Mouse (Mus musculus): ENCODE measurements around the gene Il1rn. TPM values are rescaled to one million over a fixed set of nuclear protein-coding genes. Genes with fewer than 3 reads are reported as not detected.

Il1rn gene
- 0.08 and 0.15 TPM in 2 replicates for polyA plus RNA-seq (2014; fragmentation: Nextera tagmentation; extraction: Ambion mirVana)

- no peak for ATAC-seq (ENCODE audit: low FRiP score)
- H3K9ac ChIP-seq (ENCODE audit: low read length): no peak within 1 kb of the TSS
- whole genome bisulfite sequencing: 83% methylated on average over 2 of the region's 2 CpGs
These were observed at the start of gene Il1rn for GRCm38 (mm10) chr2:24336545-24336944. Il1rn (plus strand) TSS chr2:24336853.

GRCm38 (mm10) chr2:24290896-24291295 is 45.8 kb upstream of the Il1rn start, which contains the start of gene Il1f10:
Il1f10 (plus strand) TSS chr2:24291196.
- Histone ChIP-seq H3K27me3 (ENCODE audit: control insufficient read depth, insufficient read depth, low read length) (no peaks in the 10 kb centered on the region), H3K27ac (ENCODE audit: low read depth, low read length) (no peak within 1 kb of the TSS), H3K4me2 (no peak within 1 kb of the TSS), H3K36me3 (ENCODE audit: control insufficient read depth, insufficient read depth, low read length) (no peaks in the 10 kb centered on the region), H3K4me1 (ENCODE audit: control insufficient read depth, insufficient read depth, low read length) (no peaks in the 10 kb centered on the region), H3K9me3 (ENCODE audit: control insufficient read depth, low read length) (no peaks in the 10 kb centered on the region), H3K4me3 (ENCODE audit: low read depth, low read length) (no peak within 1 kb of the TSS), H3K9ac (ENCODE audit: low read length) (no peak within 1 kb of the TSS)
- 84% methylated on average over 5 of the region's 5 CpGs for WGBS
- DNase-seq (ENCODE audit: low spot score, missing footprints) (no peak), ATAC-seq (ENCODE audit: low FRiP score) (no peak)

More at GRCm38 (mm10) chr2:24336545-24336944, at the start of gene Il1rn:
- Histone ChIP-seq H3K27ac (ENCODE audit: low read depth, low read length) (no peak within 1 kb of the TSS), H3K4me1 (ENCODE audit: control insufficient read depth, insufficient read depth, low read length) (no peaks in the 10 kb centered on the region), H3K4me3 (ENCODE audit: low read depth, low read length) (no peak within 1 kb of the TSS), H3K36me3 (ENCODE audit: control insufficient read depth, insufficient read depth, low read length) (no peaks in the 10 kb centered on the region), H3K27me3 (ENCODE audit: control insufficient read depth, insufficient read depth, low read length) (no peaks in the 10 kb centered on the region), H3K4me2 (no peak within 1 kb of the TSS), H3K9me3 (ENCODE audit: control insufficient read depth, low read length) (no peaks in the 10 kb centered on the region)
- no peak for DNase-seq (ENCODE audit: low spot score, missing footprints)

GRCm38 (mm10) chr2:24294616-24295015 is 42.0 kb upstream of the Il1rn start:
- WGBS: 65% methylated on average over 1 of the region's 1 CpGs

GRCm38 (mm10) chr2:24296837-24297236 is 39.8 kb upstream of the Il1rn start:
- no peaks in the 10 kb centered on the region for H3K36me3 ChIP-seq (ENCODE audit: control insufficient read depth, insufficient read depth, low read length)
- no peak for ATAC-seq (ENCODE audit: low FRiP score)
- H3K27me3 ChIP-seq (ENCODE audit: control insufficient read depth, insufficient read depth, low read length): no peaks in the 10 kb centered on the region
- H3K4me1 ChIP-seq (ENCODE audit: control insufficient read depth, insufficient read depth, low read length): no peaks in the 10 kb centered on the region
- no peak overlapping the region for H3K4me2 ChIP-seq
- peak; percentile 97 for DNase-seq (ENCODE audit: low spot score, missing footprints)
- WGBS: 19% methylated on average over 3 of the region's 3 CpGs
- H3K27ac ChIP-seq (ENCODE audit: low read depth, low read length): no peak overlapping the region
- H3K9me3 ChIP-seq (ENCODE audit: control insufficient read depth, low read length): no peaks in the 10 kb centered on the region
- H3K9ac ChIP-seq (ENCODE audit: low read length): no peak overlapping the region
- H3K4me3 ChIP-seq (ENCODE audit: low read depth, low read length): no peak overlapping the region

More at GRCm38 (mm10) chr2:24294616-24295015, 42.0 kb upstream of the Il1rn start:
- no peaks in the 10 kb centered on the region for H3K9me3 ChIP-seq (ENCODE audit: control insufficient read depth, low read length)
- no peak overlapping the region for H3K4me3 ChIP-seq (ENCODE audit: low read depth, low read length)
- DNase-seq (ENCODE audit: low spot score, missing footprints): no peak
- H3K27me3 ChIP-seq (ENCODE audit: control insufficient read depth, insufficient read depth, low read length): no peaks in the 10 kb centered on the region
- no peak overlapping the region for H3K27ac ChIP-seq (ENCODE audit: low read depth, low read length)
- H3K4me2 ChIP-seq: no peak overlapping the region
- H3K4me1 ChIP-seq (ENCODE audit: control insufficient read depth, insufficient read depth, low read length): no peaks in the 10 kb centered on the region
- ATAC-seq (ENCODE audit: low FRiP score): no peak
- no peaks in the 10 kb centered on the region for H3K36me3 ChIP-seq (ENCODE audit: control insufficient read depth, insufficient read depth, low read length)
- no peak overlapping the region for H3K9ac ChIP-seq (ENCODE audit: low read length)

- no peak overlapping the region for H3K4me3 ChIP-seq (ENCODE audit: low read depth, low read length)
- H3K27ac ChIP-seq (ENCODE audit: low read depth, low read length): no peak overlapping the region
- H3K36me3 ChIP-seq (ENCODE audit: control insufficient read depth, insufficient read depth, low read length): no peaks in the 10 kb centered on the region
- WGBS: 81% methylated on average over 6 of the region's 6 CpGs
- ATAC-seq (ENCODE audit: low FRiP score): no peak
- H3K4me1 ChIP-seq (ENCODE audit: control insufficient read depth, insufficient read depth, low read length): no peaks in the 10 kb centered on the region
- no peak overlapping the region for H3K4me2 ChIP-seq
- H3K27me3 ChIP-seq (ENCODE audit: control insufficient read depth, insufficient read depth, low read length): no peaks in the 10 kb centered on the region
- H3K9ac ChIP-seq (ENCODE audit: low read length): no peak overlapping the region
- H3K9me3 ChIP-seq (ENCODE audit: control insufficient read depth, low read length): no peaks in the 10 kb centered on the region
- no peak for DNase-seq (ENCODE audit: low spot score, missing footprints)
These were observed 25.2 kb upstream of the Il1rn start for GRCm38 (mm10) chr2:24311302-24312001.

GRCm38 (mm10) chr2:24316919-24317318 is 19.7 kb upstream of the Il1rn start:
- DNase-seq (ENCODE audit: low spot score, missing footprints) (no peak), ATAC-seq (ENCODE audit: low FRiP score) (no peak)
- Histone ChIP-seq H3K27ac (ENCODE audit: low read depth, low read length) (no peak overlapping the region), H3K36me3 (ENCODE audit: control insufficient read depth, insufficient read depth, low read length) (no peaks in the 10 kb centered on the region), H3K4me2 (no peak overlapping the region), H3K27me3 (ENCODE audit: control insufficient read depth, insufficient read depth, low read length) (no peaks in the 10 kb centered on the region), H3K4me1 (ENCODE audit: control insufficient read depth, insufficient read depth, low read length) (no peaks in the 10 kb centered on the region), H3K4me3 (ENCODE audit: low read depth, low read length) (no peak overlapping the region), H3K9me3 (ENCODE audit: control insufficient read depth, low read length) (no peaks in the 10 kb centered on the region), H3K9ac (ENCODE audit: low read length) (no peak overlapping the region)
- WGBS: 82% methylated on average over 1 of the region's 1 CpGs

- Histone ChIP-seq H3K4me1 (ENCODE audit: control insufficient read depth, insufficient read depth, low read length) (no peaks in the 10 kb centered on the region), H3K36me3 (ENCODE audit: control insufficient read depth, insufficient read depth, low read length) (no peaks in the 10 kb centered on the region), H3K9me3 (ENCODE audit: control insufficient read depth, low read length) (no peaks in the 10 kb centered on the region), H3K9ac (ENCODE audit: low read length) (no peak overlapping the region), H3K27ac (ENCODE audit: low read depth, low read length) (no peak overlapping the region), H3K27me3 (ENCODE audit: control insufficient read depth, insufficient read depth, low read length) (no peaks in the 10 kb centered on the region), H3K4me3 (ENCODE audit: low read depth, low read length) (no peak overlapping the region), H3K4me2 (no peak overlapping the region)
- ATAC-seq (ENCODE audit: low FRiP score) (no peak), DNase-seq (ENCODE audit: low spot score, missing footprints) (no peak)
- 89% methylated on average over 4 of the region's 4 CpGs for WGBS
These were observed 18.6 kb upstream of the Il1rn start for GRCm38 (mm10) chr2:24317919-24318598.

GRCm38 (mm10) chr2:24335333-24335732 is 1.3 kb upstream of the Il1rn start:
- H3K4me1 ChIP-seq (ENCODE audit: control insufficient read depth, insufficient read depth, low read length): no peaks in the 10 kb centered on the region
- ATAC-seq (ENCODE audit: low FRiP score) (no peak), DNase-seq (ENCODE audit: low spot score, missing footprints) (no peak)
- H3K27me3 ChIP-seq (ENCODE audit: control insufficient read depth, insufficient read depth, low read length): no peaks in the 10 kb centered on the region
- no peak overlapping the region for H3K4me2 ChIP-seq
- 67% methylated on average over 3 of the region's 3 CpGs for WGBS
- no peak overlapping the region for H3K27ac ChIP-seq (ENCODE audit: low read depth, low read length)
- no peak overlapping the region for H3K4me3 ChIP-seq (ENCODE audit: low read depth, low read length)
- H3K36me3 ChIP-seq (ENCODE audit: control insufficient read depth, insufficient read depth, low read length): no peaks in the 10 kb centered on the region
- no peaks in the 10 kb centered on the region for H3K9me3 ChIP-seq (ENCODE audit: control insufficient read depth, low read length)
- H3K9ac ChIP-seq (ENCODE audit: low read length): no peak overlapping the region

- Histone ChIP-seq H3K9me3 (ENCODE audit: control insufficient read depth, low read length) (no peaks in the 10 kb centered on the region), H3K36me3 (ENCODE audit: control insufficient read depth, insufficient read depth, low read length) (no peaks in the 10 kb centered on the region), H3K27ac (ENCODE audit: low read depth, low read length) (no peak overlapping the region), H3K4me2 (no peak overlapping the region), H3K4me3 (ENCODE audit: low read depth, low read length) (no peak overlapping the region), H3K4me1 (ENCODE audit: control insufficient read depth, insufficient read depth, low read length) (no peaks in the 10 kb centered on the region), H3K9ac (ENCODE audit: low read length) (no peak overlapping the region), H3K27me3 (ENCODE audit: control insufficient read depth, insufficient read depth, low read length) (no peaks in the 10 kb centered on the region)
- ATAC-seq (ENCODE audit: low FRiP score) (no peak), DNase-seq (ENCODE audit: low spot score, missing footprints) (no peak)
- 69% methylated on average over 3 of the region's 3 CpGs for WGBS
These were observed 4.8 kb downstream of the Il1rn start for GRCm38 (mm10) chr2:24341395-24341885.
